Mouse (Mus musculus) bone marrow, adult 2 months (tissue): ENCODE results near the gene Zkscan8.

Experiments used
- CTCF ChIP-seq: fragments of 200-500 bp; IDR thresholded peaks from 2 replicates; pipeline ENCODE4 v1.5.1; 2011; ENCODE audit warnings: low read length, control low read depth; ENCODE audit not compliant: control insufficient read depth, insufficient read depth
- POLR2A ChIP-seq: fragments of 200-500 bp; IDR thresholded peaks from 2 replicates; pipeline ENCODE4 v1.6.1; 2011; ENCODE audit warnings: low read depth, mild to moderate bottlenecking, control low read depth, low read length, borderline replicate concordance; ENCODE audit not compliant: control insufficient read depth

DNA sequence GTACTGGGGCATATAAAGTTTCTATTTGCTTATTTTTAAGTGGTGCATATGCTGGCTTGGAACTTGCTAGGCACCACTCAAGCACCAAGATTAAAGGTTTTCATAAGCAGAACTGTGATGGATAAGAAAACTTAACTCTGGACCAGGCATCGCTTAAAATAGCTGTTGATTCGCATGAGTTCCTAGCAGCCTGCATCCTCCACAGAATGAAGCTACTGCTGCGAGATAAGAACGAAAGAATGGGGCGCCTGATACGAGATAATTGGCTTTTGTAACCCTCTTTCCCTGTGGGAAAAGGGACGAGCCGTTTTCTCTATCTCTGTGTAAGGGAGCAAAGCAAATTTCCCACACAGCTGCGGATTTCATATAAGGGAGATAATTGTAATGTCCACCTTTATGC is 61.8 kb downstream of the Zkscan8 start:
- no peak for TF ChIP-seq CTCF
- no peak for TF ChIP-seq POLR2A
